Mouse (Mus musculus) lung, postnatal 0 days (tissue): ENCODE data around the gene Rora. TPM values are rescaled to one million over a fixed set of nuclear protein-coding genes. Genes with fewer than 3 reads are reported as not detected.

Experiments
- ATAC-seq: fragments of 200-750 bp; cut with Nextera tagmentation; 2 replicates; pipeline ENCODE4 v1.8.0; 2017; ENCODE audit warnings: moderate library complexity
- DNase-seq: peaks from one replicate; pipeline ENCODE4 v3.0.0-alpha.2; 2016; ENCODE audit warnings: low spot score
- H3K27ac ChIP-seq: fragments of 300-500 bp; sonication (generic); 2 replicates; pipeline ENCODE4 v1.5.1; 2014; ENCODE audit warnings: antibody characterized with exemption, mild to moderate bottlenecking, low read length, mixed read lengths
- H3K27me3 ChIP-seq: fragments of 300-500 bp; sonication (generic); replicated peaks from 2 replicates; pipeline ENCODE4 v1.6.1; 2014; ENCODE audit warnings: low read length, mixed read lengths; ENCODE audit not compliant: insufficient read depth
- H3K36me3 ChIP-seq: fragments of 300-500 bp; sonication (generic); 2 replicates; pipeline ENCODE4 v1.6.1; 2014; ENCODE audit warnings: low read length, mixed read lengths; ENCODE audit not compliant: insufficient read depth
- H3K4me1 ChIP-seq: fragments of 300-500 bp; sonication (generic); 2 replicates; pipeline ENCODE4 v1.6.1; 2014; ENCODE audit warnings: antibody characterized with exemption, low read depth, low read length, mixed read lengths; ENCODE audit not compliant: insufficient read depth
- H3K4me2 ChIP-seq: fragments of 300-500 bp; sonication (generic); replicated peaks from 2 replicates; pipeline ENCODE4 v1.6.1; 2014; ENCODE audit warnings: low read depth, mild to moderate bottlenecking, low read length, moderate library complexity, mixed read lengths
- H3K4me3 ChIP-seq: fragments of 300-500 bp; sonication (generic); 2 replicates; pipeline ENCODE4 v1.5.1; 2014; ENCODE audit warnings: low read depth, low read length
- H3K9ac ChIP-seq: fragments of 300-500 bp; sonication (generic); replicated peaks from 2 replicates; pipeline ENCODE4 v1.6.1; 2014; ENCODE audit warnings: low read depth, mild to moderate bottlenecking
- H3K9me3 ChIP-seq: fragments of 300-500 bp; sonication (generic); 2 replicates; pipeline ENCODE4 v1.6.1; 2016; ENCODE audit warnings: low read length, mixed read lengths
- CTCF ChIP-seq: IDR thresholded peaks from 2 replicates; pipeline ENCODE4 v1.5.1; 2016; ENCODE audit warnings: antibody characterized with exemption, mild to moderate bottlenecking
- EP300 ChIP-seq: IDR thresholded peaks from 2 replicates; pipeline ENCODE4 v1.6.1; 2016; ENCODE audit warnings: antibody characterized with exemption, mild to moderate bottlenecking, control low read depth
- WGBS: fragments of 180-500 bp; shearing (Covaris S2); extraction: QIAGEN DNeasy Blood & Tissue Kit; methylation state at CpG from one replicate; pipeline ENCODE4 v1.1.7; 2014; 5-methylcytosine and 5-hydroxymethylcytosine counted together
- polyA plus RNA-seq: library from polyadenylated mRNA; unstranded; fragments of >200 nt; fragmentation: Nextera tagmentation; extraction: Ambion mirVana; gene quantifications from 2 replicates; pipeline ENCODE4 v1.2.1, GENCODE M21; 2015

Gene Rora
- polyA plus RNA-seq, 1 experiment from 2014 or later = 18.8 TPM

GRCm38 (mm10) chr9:69137398-69137797 lies 483.8 kb downstream of the Rora start:
- TF ChIP-seq EP300 (no peak), CTCF (no peak)
- Histone ChIP-seq H3K36me3 (no peaks in the 10 kb centered on the region), H3K9ac (no peak overlapping the region), H3K27me3 (no peaks in the 10 kb centered on the region), H3K4me3 (no peak overlapping the region), H3K9me3 (no peaks in the 10 kb centered on the region), H3K4me2 (no peak overlapping the region), H3K27ac (no peak overlapping the region), H3K4me1 (peaks cover 8% of the 10 kb centered on the region; the same call in 1 of the 2 replicates)
- 68% methylated on average over 10 of the region's 10 CpGs for WGBS
- DNase-seq (no peak), ATAC-seq (no peak)

- H3K4me1 ChIP-seq = no peaks in the 10 kb centered on the region
- no peak overlapping the region for H3K4me2 ChIP-seq
- no peak overlapping the region for H3K9ac ChIP-seq
- 41% methylated on average over 6 of the region's 6 CpGs for WGBS
- no peak for TF ChIP-seq CTCF
- TF ChIP-seq EP300 = no peak
- DNase-seq (peak; percentile 18), ATAC-seq (peak; percentile 40)
- no peaks in the 10 kb centered on the region for H3K36me3 ChIP-seq
- H3K4me3 ChIP-seq = no peak overlapping the region
- H3K9me3 ChIP-seq = no peaks in the 10 kb centered on the region
- no peak overlapping the region for H3K27ac ChIP-seq
- H3K27me3 ChIP-seq = no peaks in the 10 kb centered on the region
Measured at GRCm38 (mm10) chr9:69140144-69140543, 486.6 kb downstream of the Rora start.

- Histone ChIP-seq H3K9ac (no peak overlapping the region), H3K4me1 (no peaks in the 10 kb centered on the region), H3K36me3 (no peaks in the 10 kb centered on the region), H3K27me3 (no peaks in the 10 kb centered on the region), H3K9me3 (no peaks in the 10 kb centered on the region), H3K27ac (no peak overlapping the region), H3K4me3 (no peak overlapping the region), H3K4me2 (no peak overlapping the region)
- 58% methylated on average over 4 of the region's 4 CpGs for WGBS
- TF ChIP-seq CTCF (no peak), EP300 (no peak)
- ATAC-seq (no peak), DNase-seq (no peak)
Measured at GRCm38 (mm10) chr9:69141859-69142258, 488.3 kb downstream of the Rora start.

GRCm38 (mm10) chr9:69146937-69147336 lies 493.4 kb downstream of the Rora start:
- ATAC-seq (no peak), DNase-seq (no peak)
- H3K4me1 ChIP-seq = no peaks in the 10 kb centered on the region
- no peak overlapping the region for H3K4me2 ChIP-seq
- TF ChIP-seq CTCF (0 out of 2 replicates have a peak, but pooled peaks have one; percentile 4), EP300 (no peak)
- H3K27ac ChIP-seq = no peak overlapping the region
- H3K9ac ChIP-seq = no peak overlapping the region
- WGBS = 88% methylated on average over 1 of the region's 1 CpGs
- no peak overlapping the region for H3K4me3 ChIP-seq
- no peaks in the 10 kb centered on the region for H3K36me3 ChIP-seq
- H3K27me3 ChIP-seq = no peaks in the 10 kb centered on the region
- peaks cover 3% of the 10 kb centered on the region for H3K9me3 ChIP-seq

- H3K9me3 ChIP-seq = peaks cover 3% of the 10 kb centered on the region
- no peak overlapping the region for H3K9ac ChIP-seq
- no peak overlapping the region for H3K27ac ChIP-seq
- H3K4me1 ChIP-seq = no peaks in the 10 kb centered on the region
- TF ChIP-seq CTCF (no peak), EP300 (no peak)
- DNase-seq = no peak
- H3K36me3 ChIP-seq = no peaks in the 10 kb centered on the region
- no peak overlapping the region for H3K4me2 ChIP-seq
- no peak overlapping the region for H3K4me3 ChIP-seq
- WGBS = 49% methylated on average over 14 of the region's 14 CpGs
- no peak for ATAC-seq
- no peaks in the 10 kb centered on the region for H3K27me3 ChIP-seq
Measured at GRCm38 (mm10) chr9:69150224-69150623, 496.6 kb downstream of the Rora start.

- no peak overlapping the region for H3K9ac ChIP-seq
- H3K27ac ChIP-seq = no peak overlapping the region
- no peaks in the 10 kb centered on the region for H3K4me1 ChIP-seq
- TF ChIP-seq CTCF (no peak), EP300 (no peak)
- WGBS = 82% methylated on average over 5 of the region's 5 CpGs
- H3K9me3 ChIP-seq = no peaks in the 10 kb centered on the region
- no peak overlapping the region for H3K4me2 ChIP-seq
- H3K36me3 ChIP-seq = no peaks in the 10 kb centered on the region
- DNase-seq (no peak), ATAC-seq (no peak)
- no peak overlapping the region for H3K4me3 ChIP-seq
- H3K27me3 ChIP-seq = no peaks in the 10 kb centered on the region
Measured at GRCm38 (mm10) chr9:69154684-69155083, 501.1 kb downstream of the Rora start.

- Histone ChIP-seq H3K4me2 (no peak overlapping the region), H3K36me3 (no peaks in the 10 kb centered on the region), H3K4me3 (no peak overlapping the region), H3K4me1 (no peaks in the 10 kb centered on the region), H3K27ac (no peak overlapping the region), H3K27me3 (no peaks in the 10 kb centered on the region), H3K9me3 (no peaks in the 10 kb centered on the region), H3K9ac (no peak overlapping the region)
- TF ChIP-seq CTCF = no peak
- peak; percentile 35; the same call in 1 of the 2 replicates for TF ChIP-seq EP300
- ATAC-seq = peak; percentile 63; the same call in 1 of the 2 replicates
- DNase-seq = peak; percentile 30
- WGBS = 48% methylated on average over 8 of the region's 8 CpGs
Measured at GRCm38 (mm10) chr9:69155836-69156595, 502.4 kb downstream of the Rora start.
